Mouse (Mus musculus) embryonic facial prominence, embryonic 14.5 days (tissue): ENCODE results near the gene Rnf19b. TPM values are rescaled to one million over a fixed set of nuclear protein-coding genes. Genes with fewer than 3 reads are reported as not detected.

Experiments used
- ATAC-seq: fragments of 200-750 bp; cut with Nextera tagmentation; 2 replicates; pipeline ENCODE4 v1.8.0; 2017; ENCODE audit warnings: low read depth, moderate number of reproducible peaks, moderate TSS enrichment
- DNase-seq: peaks from one replicate; pipeline ENCODE4 v3.0.0-alpha.2; 2015; ENCODE audit warnings: low spot score
- H3K27ac ChIP-seq: fragments of 300-500 bp; sonication (generic); replicated peaks from 2 replicates; pipeline ENCODE4 v1.5.1; 2014; ENCODE audit warnings: low read depth, mild to moderate bottlenecking, low read length, moderate library complexity
- H3K27me3 ChIP-seq: fragments of 300-500 bp; sonication (generic); replicated peaks from 2 replicates; pipeline ENCODE4 v1.6.1; 2014; ENCODE audit warnings: low read length; ENCODE audit not compliant: control insufficient read depth, insufficient read depth
- H3K36me3 ChIP-seq: fragments of 300-500 bp; sonication (generic); 2 replicates; pipeline ENCODE4 v1.6.1; 2014; ENCODE audit warnings: low read length, mixed read lengths; ENCODE audit not compliant: control insufficient read depth, insufficient read depth
- H3K4me1 ChIP-seq: fragments of 300-500 bp; sonication (generic); 2 replicates; pipeline ENCODE4 v1.6.1; 2014; ENCODE audit warnings: antibody characterized with exemption, low read length; ENCODE audit not compliant: control insufficient read depth, insufficient read depth
- H3K4me2 ChIP-seq: fragments of 300-500 bp; sonication (generic); 2 replicates; pipeline ENCODE4 v1.6.1; 2014; ENCODE audit warnings: low read depth, mild to moderate bottlenecking, low read length, moderate library complexity, mixed read lengths
- H3K4me3 ChIP-seq: fragments of 300-500 bp; sonication (generic); 2 replicates; pipeline ENCODE4 v1.5.1; 2014; ENCODE audit warnings: low read depth, mild to moderate bottlenecking, low read length
- H3K9ac ChIP-seq: fragments of 300-500 bp; sonication (generic); 2 replicates; pipeline ENCODE4 v1.6.1; 2014; ENCODE audit warnings: low read depth, mild to moderate bottlenecking, low read length, moderate library complexity, mixed read lengths
- H3K9me3 ChIP-seq: fragments of 300-500 bp; sonication (generic); 2 replicates; pipeline ENCODE4 v1.6.1; 2016; ENCODE audit warnings: low read length; ENCODE audit not compliant: control insufficient read depth
- WGBS: fragments of 180-500 bp; shearing (Covaris S2); extraction: QIAGEN DNeasy Blood & Tissue Kit; methylation state at CpG from one replicate; pipeline ENCODE4 v1.1.7; 2014; 5-methylcytosine and 5-hydroxymethylcytosine counted together
- polyA plus RNA-seq: library from polyadenylated mRNA; unstranded; fragments of >200 nt; fragmentation: Nextera tagmentation; extraction: Ambion mirVana; gene quantifications from 2 replicates; pipeline ENCODE4 v1.2.1, GENCODE M21; 2014

Gene Rnf19b
- polyA plus RNA-seq, 1 experiment from 2014 or later, result 11.3 TPM

- no peak overlapping the region for H3K4me2 ChIP-seq
- H3K27me3 ChIP-seq, result no peaks in the 10 kb centered on the region
- H3K4me1 ChIP-seq, result no peaks in the 10 kb centered on the region
- WGBS, result 94% methylated on average over 9 of the region's 9 CpGs
- H3K27ac ChIP-seq, result no peak overlapping the region
- H3K4me3 ChIP-seq, result no peak overlapping the region
- no peak overlapping the region for H3K9ac ChIP-seq
- H3K9me3 ChIP-seq, result 0 out of 2 replicates have a peak, but pooled peaks cover 6% of the 10 kb centered on the region
- H3K36me3 ChIP-seq, result peaks cover 84% of the 10 kb centered on the region
- DNase-seq, result no peak
- ATAC-seq, result no peak
These were observed 21.1 kb downstream of the Rnf19b start for GRCm38 (mm10) chr4:129079126-129079525.

GRCm38 (mm10) chr4:129081041-129081440, 23.0 kb downstream of the Rnf19b start:
- Histone ChIP-seq H3K9ac (no peak overlapping the region), H3K4me1 (no peaks in the 10 kb centered on the region), H3K27ac (no peak overlapping the region), H3K4me2 (no peak overlapping the region), H3K9me3 (0 out of 2 replicates have a peak, but pooled peaks cover 6% of the 10 kb centered on the region), H3K4me3 (no peak overlapping the region), H3K36me3 (peaks cover 81% of the 10 kb centered on the region), H3K27me3 (no peaks in the 10 kb centered on the region)
- 80% methylated on average over 7 of the region's 7 CpGs for WGBS
- no peak for ATAC-seq
- DNase-seq, result no peak

- ATAC-seq (no peak; the same call in 1 of the 2 replicates), DNase-seq (no peak)
- Histone ChIP-seq H3K27ac (no peak overlapping the region), H3K4me3 (no peak overlapping the region), H3K27me3 (no peaks in the 10 kb centered on the region), H3K4me2 (no peak overlapping the region), H3K9me3 (0 out of 2 replicates have a peak, but pooled peaks cover 6% of the 10 kb centered on the region), H3K4me1 (no peaks in the 10 kb centered on the region), H3K9ac (no peak overlapping the region), H3K36me3 (peaks cover 77% of the 10 kb centered on the region)
- 79% methylated on average over 6 of the region's 6 CpGs for WGBS
These were observed 23.4 kb downstream of the Rnf19b start for GRCm38 (mm10) chr4:129081512-129081911.

- no peaks in the 10 kb centered on the region for H3K4me1 ChIP-seq
- no peaks in the 10 kb centered on the region for H3K27me3 ChIP-seq
- H3K36me3 ChIP-seq, result peaks cover 72% of the 10 kb centered on the region
- H3K27ac ChIP-seq, result no peak overlapping the region
- no peak overlapping the region for H3K4me3 ChIP-seq
- no peak overlapping the region for H3K4me2 ChIP-seq
- WGBS, result 82% methylated on average over 3 of the region's 3 CpGs
- DNase-seq (no peak), ATAC-seq (no peak)
- 0 out of 2 replicates have a peak, but pooled peaks cover 6% of the 10 kb centered on the region for H3K9me3 ChIP-seq
- H3K9ac ChIP-seq, result no peak overlapping the region
These were observed 23.9 kb downstream of the Rnf19b start for GRCm38 (mm10) chr4:129081939-129082338.

DNA sequence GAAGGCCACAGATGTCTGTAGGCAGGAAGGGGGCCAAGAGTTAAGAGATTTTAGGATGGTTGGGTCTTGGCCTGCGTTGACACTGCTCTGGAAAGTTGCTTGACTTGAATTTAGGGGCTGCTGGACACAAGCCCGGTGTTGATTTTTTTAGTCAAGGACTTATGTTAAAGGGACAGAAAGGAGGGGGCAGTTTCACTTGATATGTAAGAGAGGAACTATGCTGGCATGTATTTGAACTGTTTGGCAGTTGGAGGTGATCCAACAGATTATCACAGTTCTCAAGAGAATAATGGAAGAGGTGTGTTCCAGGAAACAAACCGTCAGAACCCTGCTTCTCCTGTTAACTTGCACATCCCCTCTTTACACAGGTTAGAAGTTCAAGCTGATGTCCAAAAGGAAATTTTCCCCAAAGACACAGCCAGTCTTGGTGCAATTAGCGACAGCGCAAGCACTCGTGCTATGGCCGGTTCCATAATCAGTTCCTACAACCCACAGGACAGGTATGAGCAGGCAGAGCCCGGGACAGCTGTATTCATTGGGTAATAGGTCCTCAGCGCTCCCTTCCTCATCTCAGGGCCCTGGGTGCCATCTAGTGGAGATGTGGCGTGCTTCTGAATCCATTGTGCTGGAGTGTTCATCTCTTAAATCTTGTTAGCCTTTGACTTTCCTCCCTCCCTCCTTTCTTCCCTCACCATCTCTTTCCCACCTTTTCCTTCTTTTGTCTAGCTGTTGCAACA, 24.5 kb downstream of the Rnf19b start:
- Histone ChIP-seq H3K4me3 (no peak overlapping the region), H3K27me3 (no peaks in the 10 kb centered on the region), H3K4me1 (no peaks in the 10 kb centered on the region), H3K4me2 (no peak overlapping the region), H3K27ac (no peak overlapping the region), H3K9me3 (0 out of 2 replicates have a peak, but pooled peaks cover 6% of the 10 kb centered on the region), H3K9ac (no peak overlapping the region), H3K36me3 (peaks cover 67% of the 10 kb centered on the region)
- DNase-seq (peak; percentile 90), ATAC-seq (peak; percentile 82)
- WGBS, result 47% methylated on average over 10 of the region's 10 CpGs

- H3K9ac ChIP-seq, result no peak overlapping the region
- H3K4me1 ChIP-seq, result no peaks in the 10 kb centered on the region
- H3K36me3 ChIP-seq, result peaks cover 44% of the 10 kb centered on the region
- no peak for DNase-seq
- no peak overlapping the region for H3K4me2 ChIP-seq
- 88% methylated on average over 9 of the region's 9 CpGs for WGBS
- no peaks in the 10 kb centered on the region for H3K9me3 ChIP-seq
- ATAC-seq, result no peak
- H3K27me3 ChIP-seq, result no peaks in the 10 kb centered on the region
- no peak overlapping the region for H3K4me3 ChIP-seq
- H3K27ac ChIP-seq, result no peak overlapping the region
These were observed 26.8 kb downstream of the Rnf19b start for GRCm38 (mm10) chr4:129084896-129085295.

GRCm38 (mm10) chr4:129086078-129086477, 28.0 kb downstream of the Rnf19b start:
- Histone ChIP-seq H3K4me2 (no peak overlapping the region), H3K27ac (no peak overlapping the region), H3K4me3 (no peak overlapping the region), H3K9ac (no peak overlapping the region), H3K9me3 (no peaks in the 10 kb centered on the region), H3K27me3 (no peaks in the 10 kb centered on the region), H3K4me1 (no peaks in the 10 kb centered on the region), H3K36me3 (peaks cover 32% of the 10 kb centered on the region)
- 29% methylated on average over 8 of the region's 8 CpGs for WGBS
- ATAC-seq (no peak), DNase-seq (peak; percentile 62)

- Histone ChIP-seq H3K27me3 (no peaks in the 10 kb centered on the region), H3K27ac (no peak overlapping the region), H3K36me3 (peaks cover 24% of the 10 kb centered on the region), H3K4me3 (no peak overlapping the region), H3K9me3 (no peaks in the 10 kb centered on the region), H3K9ac (no peak overlapping the region), H3K4me1 (no peaks in the 10 kb centered on the region), H3K4me2 (no peak overlapping the region)
- WGBS, result 51% methylated on average over 5 of the region's 5 CpGs
- ATAC-seq (no peak), DNase-seq (no peak)
These were observed 29.8 kb downstream of the Rnf19b start for GRCm38 (mm10) chr4:129087850-129088249.

DNA sequence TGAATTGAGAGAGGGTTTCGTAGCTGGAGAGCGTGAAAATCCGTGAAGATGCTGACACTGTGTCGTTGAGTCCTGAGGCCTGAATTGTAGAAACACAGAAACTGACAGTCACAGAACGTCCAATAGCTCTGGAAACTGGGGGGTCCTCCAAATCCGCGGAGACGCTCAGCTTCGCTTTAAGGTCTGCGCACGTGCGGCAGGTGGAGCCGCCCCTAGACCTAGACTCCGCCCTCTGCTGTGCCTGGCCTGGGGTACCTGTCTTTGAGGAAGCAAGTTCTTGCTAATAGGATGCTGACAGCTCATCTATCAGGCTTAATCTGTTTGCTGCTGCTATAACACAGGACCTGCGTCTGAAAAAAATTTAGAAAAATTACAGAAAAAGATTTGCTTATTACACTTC, 37.2 kb downstream of the Rnf19b start:
- H3K4me2 ChIP-seq, result no peak overlapping the region
- H3K4me1 ChIP-seq, result no peaks in the 10 kb centered on the region
- no peak for ATAC-seq
- H3K9me3 ChIP-seq, result no peaks in the 10 kb centered on the region
- no peak overlapping the region for H3K27ac ChIP-seq
- no peaks in the 10 kb centered on the region for H3K27me3 ChIP-seq
- no peak overlapping the region for H3K4me3 ChIP-seq
- no peak overlapping the region for H3K9ac ChIP-seq
- 29% methylated on average over 15 of the region's 15 CpGs for WGBS
- no peaks in the 10 kb centered on the region for H3K36me3 ChIP-seq
- DNase-seq, result no peak
